Mouse (Mus musculus): ENCODE results near the gene Rere. TPM values are rescaled to one million over a fixed set of nuclear protein-coding genes. Genes with fewer than 3 reads are reported as not detected.

Gene Rere
- polyA plus RNA-seq, 1 experiment from 2014 or later: 19.7 TPM

DNA sequence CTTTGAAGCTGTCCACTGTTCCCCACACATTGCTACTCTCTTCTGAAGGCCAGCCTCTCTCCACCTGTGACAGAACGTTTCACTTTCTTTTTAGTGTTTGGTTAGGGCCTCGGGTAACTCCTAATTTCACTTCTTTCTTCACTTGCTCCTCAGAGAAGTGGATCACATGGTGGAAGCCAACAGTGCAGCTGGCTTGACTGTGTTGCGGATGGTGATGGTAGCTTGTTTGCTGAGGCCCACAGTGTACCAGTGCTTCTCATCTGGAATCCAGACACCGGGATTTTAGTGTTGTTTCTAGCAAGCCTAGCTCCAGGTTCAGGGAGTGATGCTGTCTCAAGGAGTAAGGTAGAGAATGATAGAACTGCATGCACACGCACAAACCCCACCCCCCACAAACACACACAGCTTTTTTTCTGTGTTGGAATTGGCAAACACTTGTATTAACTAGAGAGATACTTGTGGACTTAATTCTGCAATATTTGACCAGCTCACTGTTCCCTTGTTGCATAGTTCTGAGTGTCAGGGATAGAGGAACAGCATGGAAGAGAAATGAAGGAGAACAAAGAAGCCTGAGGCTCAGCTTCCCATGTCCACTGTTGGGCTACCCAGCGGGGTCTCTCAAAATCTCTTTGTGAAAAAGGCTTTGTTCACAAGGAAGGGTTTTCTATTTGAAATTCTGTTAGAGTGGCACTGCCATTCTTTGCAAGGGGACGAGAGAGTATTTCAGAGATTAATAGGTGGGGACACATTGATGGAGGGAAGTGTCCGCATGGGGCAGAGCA, 144.8 kb downstream of the Rere start:
- ATAC-seq (ENCODE audit: insufficient number of reproducible peaks, low FRiP score, low TSS enrichment, low read depth): no peak
- Histone ChIP-seq H3K4me1 (0 out of 2 replicates have a peak, but pooled peaks cover 5% of the 10 kb centered on the region), H3K27me3 (no peaks in the 10 kb centered on the region), H3K4me2 (no peak overlapping the region), H3K9me3 (no peaks in the 10 kb centered on the region), H3K27ac (no peak overlapping the region), H3K36me3 (no peaks in the 10 kb centered on the region), H3K9ac (no peak overlapping the region), H3K4me3 (no peak overlapping the region)
- 64% methylated on average over 8 of the region's 8 CpGs for whole genome bisulfite sequencing

DNA sequence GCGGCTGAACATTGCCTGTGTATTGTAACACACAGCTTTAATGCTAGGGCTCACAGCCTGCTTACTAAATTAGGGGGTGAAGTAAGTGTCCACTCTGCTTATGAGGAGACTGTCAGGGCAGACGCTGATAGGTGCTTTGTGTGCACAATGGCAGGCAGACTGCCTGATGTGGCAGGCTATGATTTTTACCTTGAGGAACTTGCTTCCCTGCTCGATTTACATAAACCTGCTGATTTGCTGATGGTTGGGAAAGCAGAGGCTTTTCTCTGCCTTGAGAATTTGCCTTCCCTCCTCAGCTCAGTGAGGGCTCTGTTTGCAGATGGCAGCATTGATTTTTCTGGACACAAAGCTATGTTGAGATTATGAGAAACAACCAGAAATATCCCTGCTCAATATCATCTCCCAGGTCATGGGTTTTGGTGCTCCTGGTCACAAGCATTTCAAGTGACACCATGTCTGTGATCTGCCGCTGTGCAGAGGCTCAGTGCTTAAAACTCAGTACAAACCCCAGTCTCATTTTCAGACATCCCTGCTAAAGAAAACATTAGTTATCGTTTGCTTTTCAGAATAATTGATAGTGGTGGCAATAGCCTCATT, 145.5 kb downstream of the Rere start:
- Histone ChIP-seq H3K9ac (no peak overlapping the region), H3K27ac (no peak overlapping the region), H3K9me3 (no peaks in the 10 kb centered on the region), H3K27me3 (no peaks in the 10 kb centered on the region), H3K4me2 (no peak overlapping the region), H3K36me3 (no peaks in the 10 kb centered on the region), H3K4me1 (0 out of 2 replicates have a peak, but pooled peaks cover 5% of the 10 kb centered on the region), H3K4me3 (no peak overlapping the region)
- no peak for ATAC-seq (ENCODE audit: insufficient number of reproducible peaks, low FRiP score, low TSS enrichment, low read depth)
- 64% methylated on average over 5 of the region's 5 CpGs for WGBS

DNA sequence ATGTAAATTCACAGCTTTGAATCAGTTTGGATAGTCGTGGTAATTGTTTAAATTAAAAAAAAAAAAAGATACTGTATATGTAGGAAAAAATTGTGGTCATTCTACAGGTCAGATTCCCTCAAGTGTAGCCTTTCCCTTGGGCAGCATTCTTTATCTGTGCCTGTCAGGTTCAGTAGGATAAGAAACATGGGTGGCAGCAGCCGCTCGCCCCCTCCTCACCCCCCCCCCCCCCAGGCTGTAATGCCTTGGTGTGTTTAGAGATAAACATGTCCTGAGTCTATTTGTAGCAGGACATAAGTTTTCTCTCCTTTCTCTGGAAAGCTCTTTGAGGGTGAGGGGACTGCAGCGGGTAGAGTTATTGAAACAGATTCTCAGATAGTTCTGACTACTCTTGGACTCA, 147.3 kb downstream of the Rere start:
- H3K36me3 ChIP-seq: 0 out of 2 replicates have a peak, but pooled peaks cover 6% of the 10 kb centered on the region
- WGBS: 84% methylated on average over 4 of the region's 4 CpGs

DNA sequence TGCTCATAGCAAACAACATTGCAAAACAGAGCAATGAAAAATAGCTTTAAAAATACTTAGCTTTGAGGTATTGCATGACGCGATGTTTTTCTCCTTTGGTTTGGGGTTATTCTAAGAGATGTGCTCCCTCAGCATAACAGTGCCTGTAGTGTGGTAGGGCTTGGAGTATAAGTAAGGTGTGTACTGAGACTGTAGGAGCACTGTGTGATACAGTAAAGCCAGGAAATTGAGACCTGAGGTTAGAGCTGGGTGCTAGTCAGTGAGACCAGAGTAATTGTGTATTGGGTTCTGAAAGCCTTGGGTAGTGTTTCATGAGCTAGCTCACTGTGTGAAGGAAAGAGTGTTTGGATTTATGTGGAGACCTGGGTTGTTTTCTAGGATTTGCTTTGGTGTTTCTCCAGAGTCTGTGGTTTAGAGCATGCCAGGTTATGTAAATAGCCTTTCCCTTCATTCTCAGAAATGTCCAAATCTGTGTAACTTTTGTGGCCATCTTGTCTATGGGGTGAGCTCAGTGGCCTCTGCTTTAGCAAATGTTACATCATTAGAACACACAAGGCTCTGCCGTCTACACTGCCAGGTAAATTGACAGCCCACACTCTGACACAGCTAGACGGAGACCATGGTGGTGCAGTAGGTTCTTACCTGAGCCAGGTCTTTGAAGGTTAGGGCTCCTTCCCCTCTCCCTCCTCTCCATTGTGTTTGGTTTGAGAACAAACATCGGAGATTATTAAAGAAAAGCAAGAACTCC, 152.6 kb downstream of the Rere start:
- Histone ChIP-seq H3K36me3 (0 out of 2 replicates have a peak, but pooled peaks cover 6% of the 10 kb centered on the region), H3K4me3 (no peak overlapping the region), H3K27me3 (no peaks in the 10 kb centered on the region), H3K9ac (no peak overlapping the region), H3K4me1 (peaks cover 2% of the 10 kb centered on the region; the same call in 1 of the 2 replicates), H3K27ac (no peak overlapping the region; the same call in 1 of the 2 replicates), H3K4me2 (no peak overlapping the region), H3K9me3 (no peaks in the 10 kb centered on the region)
- 87% methylated on average over 5 of the region's 5 CpGs for WGBS
- ATAC-seq (ENCODE audit: insufficient number of reproducible peaks, low FRiP score, low TSS enrichment, low read depth): peak; percentile 71; the same call in 1 of the 2 replicates

More for the DNA sequence above, 147.3 kb downstream of the Rere start:
- ATAC-seq (ENCODE audit: insufficient number of reproducible peaks, low FRiP score, low TSS enrichment, low read depth): no peak
- Histone ChIP-seq H3K27ac (no peak overlapping the region), H3K9me3 (no peaks in the 10 kb centered on the region), H3K9ac (no peak overlapping the region), H3K4me3 (no peak overlapping the region), H3K4me2 (no peak overlapping the region), H3K4me1 (0 out of 2 replicates have a peak, but pooled peaks cover 5% of the 10 kb centered on the region), H3K27me3 (no peaks in the 10 kb centered on the region)

DNA sequence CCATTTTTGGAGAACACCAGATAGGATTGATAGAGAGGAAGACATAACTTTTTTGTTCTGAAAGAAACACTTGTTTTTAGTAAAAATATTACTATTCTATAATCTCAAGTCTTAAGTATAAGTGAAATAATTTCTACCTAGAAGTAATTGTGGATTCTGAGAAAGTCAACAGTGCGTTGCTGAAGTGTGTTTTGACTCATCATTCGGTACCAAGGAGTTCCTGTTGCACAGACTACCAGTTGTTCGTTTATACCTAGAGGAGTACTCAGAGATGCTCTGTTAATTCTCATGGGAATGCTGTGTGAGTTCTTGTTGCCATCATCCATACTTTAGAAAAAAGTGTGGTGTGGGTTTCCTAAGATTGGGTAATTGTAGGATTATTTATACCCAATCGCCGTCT, 154.1 kb downstream of the Rere start:
- Histone ChIP-seq H3K4me3 (no peak overlapping the region), H3K9ac (no peak overlapping the region), H3K27me3 (no peaks in the 10 kb centered on the region), H3K9me3 (no peaks in the 10 kb centered on the region), H3K4me2 (no peak overlapping the region), H3K4me1 (peaks cover 11% of the 10 kb centered on the region), H3K36me3 (0 out of 2 replicates have a peak, but pooled peaks cover 6% of the 10 kb centered on the region), H3K27ac (no peak overlapping the region)
- ATAC-seq (ENCODE audit: insufficient number of reproducible peaks, low FRiP score, low TSS enrichment, low read depth): no peak
- WGBS: 89% methylated on average over 5 of the region's 5 CpGs

DNA sequence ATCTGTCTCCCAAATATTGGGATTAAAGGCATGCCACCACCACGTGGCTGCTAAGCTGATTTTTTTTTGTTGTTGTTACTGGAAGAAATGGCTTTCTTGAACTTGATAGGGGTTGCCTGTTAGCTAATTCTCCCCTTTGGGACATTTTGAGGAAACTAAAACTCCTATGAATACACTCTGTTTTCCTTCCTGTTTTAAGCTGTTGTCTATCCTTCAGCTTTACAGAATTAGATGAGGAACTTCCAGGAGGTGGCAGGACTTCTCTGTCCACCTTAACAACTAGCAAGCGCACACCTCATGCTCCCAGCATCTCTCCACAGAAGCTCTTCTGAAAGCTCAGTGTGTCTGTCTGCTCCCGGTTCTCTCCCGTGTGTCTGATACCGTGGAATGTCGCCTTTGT, 157.2 kb downstream of the Rere start:
- H3K27ac ChIP-seq: no peak overlapping the region
- peaks cover 11% of the 10 kb centered on the region for H3K4me1 ChIP-seq
- H3K27me3 ChIP-seq: no peaks in the 10 kb centered on the region
- WGBS: 67% methylated on average over 6 of the region's 6 CpGs
- no peak overlapping the region for H3K9ac ChIP-seq
- no peak for ATAC-seq (ENCODE audit: insufficient number of reproducible peaks, low FRiP score, low TSS enrichment, low read depth)
- no peak overlapping the region for H3K4me2 ChIP-seq
- H3K36me3 ChIP-seq: no peaks in the 10 kb centered on the region
- no peaks in the 10 kb centered on the region for H3K9me3 ChIP-seq
- H3K4me3 ChIP-seq: no peak overlapping the region

DNA sequence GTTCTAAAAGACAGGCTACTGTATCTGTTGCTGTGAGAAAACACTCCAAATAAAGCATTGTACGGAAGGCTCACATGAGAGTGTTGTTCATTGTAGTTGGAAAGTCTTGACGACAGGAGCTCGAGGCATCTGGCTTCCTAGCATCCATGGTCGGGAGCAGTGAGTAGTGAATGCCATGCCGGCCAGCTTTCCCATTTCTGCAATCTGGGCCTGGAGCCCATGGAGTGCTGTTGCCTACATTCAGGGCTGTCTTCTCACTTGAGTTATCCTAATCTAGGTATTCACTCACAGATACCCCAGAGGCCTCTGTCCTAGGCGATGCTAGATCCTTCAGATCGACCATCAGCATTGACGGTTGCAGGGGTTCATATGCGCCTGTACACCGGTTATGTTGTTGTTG, 160.5 kb downstream of the Rere start:
- no peak overlapping the region for H3K4me3 ChIP-seq
- H3K4me1 ChIP-seq: peaks cover 32% of the 10 kb centered on the region
- no peak overlapping the region for H3K27ac ChIP-seq
- WGBS: 85% methylated on average over 10 of the region's 10 CpGs
- H3K9me3 ChIP-seq: no peaks in the 10 kb centered on the region
- H3K27me3 ChIP-seq: no peaks in the 10 kb centered on the region
- H3K36me3 ChIP-seq: no peaks in the 10 kb centered on the region
- no peak for ATAC-seq (ENCODE audit: insufficient number of reproducible peaks, low FRiP score, low TSS enrichment, low read depth)
- no peak overlapping the region for H3K4me2 ChIP-seq
- H3K9ac ChIP-seq: no peak overlapping the region

DNA sequence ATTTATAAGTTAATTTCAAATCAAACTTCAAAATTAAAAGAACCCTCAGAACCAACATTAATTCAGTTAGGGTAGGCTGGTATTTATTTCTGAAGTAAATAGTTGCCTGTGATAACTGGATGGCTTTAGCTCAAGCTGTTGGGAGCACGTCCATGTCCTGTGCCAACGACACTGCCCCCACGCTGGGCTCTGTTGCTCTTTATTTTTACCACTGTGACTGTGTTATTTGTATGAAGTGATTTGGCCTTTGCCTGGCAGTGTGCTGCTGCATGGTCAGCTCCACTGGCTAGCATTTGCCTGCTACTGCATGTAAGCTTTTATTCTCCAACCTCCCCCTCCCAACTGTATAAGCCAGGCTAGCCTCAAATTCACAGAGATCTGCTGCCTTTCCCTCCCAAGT, 162.6 kb downstream of the Rere start:
- H3K27me3 ChIP-seq: no peaks in the 10 kb centered on the region
- H3K9me3 ChIP-seq: no peaks in the 10 kb centered on the region
- H3K9ac ChIP-seq: no peak overlapping the region
- 0 out of 2 replicates have a peak overlapping the region, but pooled peaks have one; percentile 4 for H3K27ac ChIP-seq
- no peak overlapping the region for H3K4me3 ChIP-seq
- no peak overlapping the region for H3K4me2 ChIP-seq
- WGBS: 76% methylated on average over 3 of the region's 3 CpGs
- H3K4me1 ChIP-seq: peaks cover 39% of the 10 kb centered on the region
- ATAC-seq (ENCODE audit: insufficient number of reproducible peaks, low FRiP score, low TSS enrichment, low read depth): no peak
- no peaks in the 10 kb centered on the region for H3K36me3 ChIP-seq

DNA sequence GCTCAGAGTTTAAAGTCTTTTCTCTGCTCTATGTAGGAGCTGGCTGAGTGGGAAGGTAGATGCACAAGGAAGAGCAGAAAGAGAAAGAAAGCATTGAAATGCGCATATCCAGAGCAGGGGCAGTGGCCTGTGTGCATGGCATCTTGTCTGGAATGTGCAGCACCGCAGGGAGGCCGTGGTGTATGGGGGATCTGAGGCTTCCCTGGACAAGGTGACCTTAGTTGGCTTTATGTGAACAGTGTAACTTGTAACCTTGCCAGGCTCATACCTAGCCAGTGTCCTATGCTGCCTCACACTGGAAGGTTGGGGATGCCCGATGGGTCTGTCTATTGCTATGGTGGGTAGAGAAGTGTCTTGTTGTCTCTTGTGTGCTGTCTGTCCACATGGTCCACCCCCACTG, 165.2 kb downstream of the Rere start:
- Histone ChIP-seq H3K27me3 (no peaks in the 10 kb centered on the region), H3K4me2 (no peak overlapping the region), H3K4me1 (peaks cover 30% of the 10 kb centered on the region), H3K27ac (no peak overlapping the region), H3K9ac (no peak overlapping the region), H3K36me3 (no peaks in the 10 kb centered on the region), H3K9me3 (no peaks in the 10 kb centered on the region), H3K4me3 (no peak overlapping the region)
- 83% methylated on average over 4 of the region's 4 CpGs for WGBS
- no peak for ATAC-seq (ENCODE audit: insufficient number of reproducible peaks, low FRiP score, low TSS enrichment, low read depth)

DNA sequence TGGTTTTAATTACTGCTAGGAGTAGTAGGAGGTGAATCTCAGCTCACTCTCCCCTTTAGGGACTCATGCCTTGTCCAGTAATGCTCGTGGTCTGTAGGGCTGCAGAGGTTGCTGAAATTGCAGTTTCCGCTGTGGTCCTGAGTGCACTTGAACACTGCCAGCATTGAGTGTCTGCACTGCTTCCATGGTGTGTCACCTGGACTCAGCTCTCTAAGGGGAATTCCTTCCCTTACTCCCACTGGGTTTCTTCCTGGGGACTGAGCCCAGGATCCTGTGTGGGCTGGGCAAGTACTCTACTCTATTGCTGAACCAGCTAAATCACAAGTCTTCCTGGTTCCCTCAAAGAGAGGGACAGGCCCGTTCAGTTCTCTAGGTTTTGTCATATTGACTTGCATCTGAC, 166.1 kb downstream of the Rere start:
- Histone ChIP-seq H3K4me3 (no peak overlapping the region), H3K4me1 (peaks cover 36% of the 10 kb centered on the region), H3K27ac (no peak overlapping the region), H3K9me3 (no peaks in the 10 kb centered on the region), H3K4me2 (no peak overlapping the region), H3K36me3 (no peaks in the 10 kb centered on the region), H3K27me3 (no peaks in the 10 kb centered on the region), H3K9ac (no peak overlapping the region)
- WGBS: 66% methylated on average over 3 of the region's 3 CpGs
- no peak for ATAC-seq (ENCODE audit: insufficient number of reproducible peaks, low FRiP score, low TSS enrichment, low read depth)

DNA sequence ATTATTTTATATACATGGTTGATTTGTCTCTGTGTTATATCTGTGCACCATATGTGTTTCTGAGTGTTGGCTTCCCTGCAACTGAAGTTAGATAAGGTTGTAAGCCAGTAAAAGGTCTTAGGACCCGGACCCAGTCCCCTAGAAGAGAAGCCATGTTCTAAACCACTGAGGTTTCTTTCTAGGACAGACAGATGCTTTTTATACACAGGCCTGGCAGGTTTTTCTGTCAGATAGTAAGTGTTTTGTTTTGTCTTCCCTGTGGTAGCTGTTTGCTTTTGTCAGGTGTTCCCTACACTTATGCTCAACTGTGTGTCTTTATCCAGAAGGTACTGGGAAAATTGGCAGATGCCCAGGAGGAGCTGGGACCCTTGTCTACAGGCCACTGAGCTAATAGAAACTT, 167.0 kb downstream of the Rere start:
- no peaks in the 10 kb centered on the region for H3K27me3 ChIP-seq
- H3K36me3 ChIP-seq: no peaks in the 10 kb centered on the region
- 57% methylated on average over 1 of the region's 1 CpGs for WGBS
- H3K4me1 ChIP-seq: peaks cover 38% of the 10 kb centered on the region
- no peak overlapping the region for H3K9ac ChIP-seq
- H3K27ac ChIP-seq: no peak overlapping the region
- no peak overlapping the region for H3K4me2 ChIP-seq
- H3K4me3 ChIP-seq: no peak overlapping the region
- ATAC-seq (ENCODE audit: insufficient number of reproducible peaks, low FRiP score, low TSS enrichment, low read depth): no peak
- H3K9me3 ChIP-seq: no peaks in the 10 kb centered on the region
